20 mouse cellular contexts compared by ENCODE assay signal in genomic region chr5:65194441-65194840, GRCm38 (mm10). TPM values are rescaled to one million over a fixed set of nuclear protein-coding genes. Genes with fewer than 3 reads are reported as not detected.
DNase-seq lines count a peak whose midpoint lies in the region; ATAC-seq and TF ChIP-seq lines count a peak whose summit lies in the region.
"Had no signal": no experiment of that assay in that cellular context is flagged by ENCODE, and none has a peak within 500 bp of the region (broad histone marks: within the 10 kb centered on the region; RNA-seq: fewer than 3 reads in every experiment).

No protein-coding gene starts in this region.

- DNase-seq in frontal cortex, postnatal 25 days (ENCODE audit: low spot score in 2 of 2), result no peak
- peak; percentile 14 to 82 for DNase-seq in left cerebral cortex, postnatal 25 days (ENCODE audit: low spot score in 2 of 2)
- no peak for DNase-seq in left cerebral cortex, adult 11 months (ENCODE audit: low spot score)
- DNase-seq in 3134 (ENCODE audit: extremely low read depth, insufficient read length, low spot score) (peak; percentile 77), Patski (ENCODE audit: low read depth, low spot score) (peak; percentile 72)
- no peak for DNase-seq in testis, postnatal 14 days (ENCODE audit: low spot score)
- DNase-seq: adrenal gland, postnatal 25 days; cerebellum, adult 11-12 months; cerebellum, postnatal 25 days; heart, adult 18-20 months; heart, postnatal 4 days; lung, embryonic 14.5 days; lung, postnatal 4 days had no signal

- no peaks in the 10 kb centered on the region for H3K27me3 ChIP-seq in Patski
- H3K27me3 ChIP-seq: embryonic facial prominence, embryonic 15.5 days; heart, embryonic 15.5 days; neural tube, embryonic 13.5 days had no signal

- in situ Hi-C loops in Patski (cut with MboI; ENCODE audit: low pct_unique_long_range_greater_than_20kb), result no loop called here

- TF ChIP-seq CTCF in Patski (IDR thresholded peaks at IDR 0.05), result no peak

- POLR2A ChIA-PET in Patski (lab: Charles Lee), result interaction anchor here (0.7 kb wide), 1 partner anchor 183 kb away, joined by 3 read pairs; no protein-coding TSS in a partner anchor

- intact Hi-C loops in left cerebral cortex, postnatal 25 days (cut with DNase I), result no loop called here

- ATAC-seq in frontal cortex, adult (ENCODE audit: low TSS enrichment), result peak; percentile 72
- peak; percentile 73 for ATAC-seq in Patski
- no peak for ATAC-seq in erythroid progenitor cell, adult 5-6 weeks (replicated peaks; ENCODE audit: low FRiP score, poor library complexity, severe bottlenecking)
- ATAC-seq: hindbrain, embryonic 16.5 days; intestine, embryonic 16.5 days had no signal

- CTCF ChIA-PET in Patski (lab: Charles Lee), result interaction anchor here (0.9 to 1.3 kb wide), 3 partner anchors 14 to 191 kb away, joined by 3 read pairs; no protein-coding TSS in a partner anchor

RNA-seq across cellular contexts. Expression of gene Wdr19, which starts 5.1 kb away (rescaled TPM):
- total RNA-seq in left cerebral cortex, postnatal 25 days (2021), result 10 to 100 TPM; 15.9 to 19.7 TPM
- polyA plus RNA-seq in Patski (2021), result 29.2 TPM
- 0.42 and 2.2 TPM in 2 replicates for total RNA-seq in erythroid progenitor cell, adult 5-6 weeks (2015; ENCODE audit: low replicate concordance)
- total RNA-seq in erythroid progenitor cell, adult 5-6 weeks (2017; ENCODE audit: low replicate concordance), result 0.13 and 0.61 TPM in 2 replicates

Comparison
In these comparisons a context has a peak if more than half of its experiments do, and no peak if none do; other contexts are left out.
1. DNase-seq: peak in left cerebral cortex, postnatal 25 days (2 of 2), 3134 (single experiment) and Patski (single experiment); none in frontal cortex, postnatal 25 days (0 of 2), left cerebral cortex, adult 11 months (single experiment) and testis, postnatal 14 days (single experiment).
2. RNA of gene Wdr19, which starts 5.1 kb away (total RNA-seq): 15.9 to 19.7 TPM in left cerebral cortex, postnatal 25 days; 0.13 to 2.2 TPM in erythroid progenitor cell, adult 5-6 weeks; every median in the first group is over 4 times any median in the second.